Mouse (Mus musculus) CD8-positive naive resting alpha-beta T cell, adult 2 months (primary cell): ENCODE results near the gene Rnf150.

ENCODE experiments used
- DNase-seq, 2 experiments: peaks; one replicate each; pipeline ENCODE4 v3.0.0; 2022; ENCODE audit warnings: low read depth in 2 of 2, low spot score in 2 of 2

The Rnf150 gene

DNA sequence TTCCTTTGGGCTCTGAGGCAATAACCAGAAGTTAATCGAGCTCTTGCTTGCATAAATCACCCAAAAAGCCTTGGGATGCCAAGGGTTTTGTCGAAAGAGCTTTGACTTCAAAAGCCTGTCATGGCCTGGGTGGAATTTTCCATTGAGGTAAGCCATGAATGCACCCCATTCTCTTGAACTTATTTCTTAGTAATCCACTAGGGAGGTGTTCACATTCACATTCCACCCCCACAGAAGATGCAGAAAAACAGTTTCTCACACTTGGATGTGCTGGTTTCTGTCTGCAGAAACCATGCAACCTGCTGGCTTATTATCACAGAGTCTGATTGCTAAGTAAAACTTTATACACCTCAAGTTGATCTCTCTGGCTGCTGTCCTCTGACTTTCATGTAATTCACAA lies 148.1 kb downstream of the Rnf150 start:
- DNase-seq: no peak

DNA sequence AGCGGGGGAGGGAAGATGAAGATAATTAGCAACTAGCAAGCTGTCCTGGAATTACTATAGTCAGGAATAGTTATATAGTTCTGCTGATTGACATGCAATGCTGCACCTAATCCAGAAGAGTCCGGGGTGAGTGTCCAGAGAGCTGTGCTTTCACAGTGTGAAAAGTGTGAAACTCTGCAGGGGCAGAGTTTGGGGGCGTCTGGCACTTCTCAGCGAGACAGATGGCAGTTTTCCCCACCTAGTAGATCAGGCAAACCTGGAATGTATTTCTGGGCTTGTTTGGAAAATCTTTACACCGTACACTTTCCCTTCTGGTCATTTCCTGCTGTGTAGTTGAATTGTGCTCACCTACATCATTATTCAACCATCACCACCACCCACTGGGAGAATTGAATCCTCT lies 148.6 kb downstream of the Rnf150 start:
- no peak for DNase-seq

DNA sequence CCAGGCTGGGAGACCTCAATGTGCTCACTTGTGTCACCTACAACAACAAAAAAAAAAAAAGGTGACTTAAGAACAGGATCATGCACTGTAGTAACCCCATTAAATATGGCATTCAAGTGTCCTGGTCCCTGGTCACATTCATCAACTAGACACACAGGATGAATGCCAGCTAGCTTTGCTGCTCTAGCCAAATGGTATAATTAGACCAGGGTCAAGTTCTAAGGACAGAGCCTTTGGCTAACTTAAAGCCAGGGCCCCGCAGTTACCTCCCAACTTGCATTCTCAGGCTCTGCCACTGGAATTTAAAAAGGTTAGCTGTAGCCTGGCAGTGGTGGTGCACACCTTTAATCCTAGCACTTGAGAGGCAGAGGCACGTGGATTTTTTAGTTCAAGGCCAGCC lies 165.1 kb downstream of the Rnf150 start:
- no peak for DNase-seq

DNA sequence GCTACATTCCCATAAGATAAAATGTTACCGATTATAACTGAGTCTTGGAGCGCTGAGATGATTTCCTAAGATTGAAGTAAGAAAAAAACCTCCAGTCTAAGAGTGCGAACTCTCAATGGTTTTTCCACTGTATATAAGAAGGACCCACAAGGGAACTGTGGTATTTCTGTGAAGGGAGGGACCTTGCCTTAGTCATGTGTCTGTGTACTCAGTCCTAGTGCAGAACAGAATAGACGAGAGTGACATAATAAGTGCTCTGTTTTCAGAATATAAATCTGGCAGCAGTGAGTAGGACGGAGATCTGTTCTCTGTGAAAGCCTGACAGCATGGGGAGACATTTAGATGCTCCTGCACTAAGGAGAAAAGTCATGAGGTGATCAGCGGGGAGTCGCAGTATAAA lies 169.6 kb downstream of the Rnf150 start:
- DNase-seq: no peak

DNA sequence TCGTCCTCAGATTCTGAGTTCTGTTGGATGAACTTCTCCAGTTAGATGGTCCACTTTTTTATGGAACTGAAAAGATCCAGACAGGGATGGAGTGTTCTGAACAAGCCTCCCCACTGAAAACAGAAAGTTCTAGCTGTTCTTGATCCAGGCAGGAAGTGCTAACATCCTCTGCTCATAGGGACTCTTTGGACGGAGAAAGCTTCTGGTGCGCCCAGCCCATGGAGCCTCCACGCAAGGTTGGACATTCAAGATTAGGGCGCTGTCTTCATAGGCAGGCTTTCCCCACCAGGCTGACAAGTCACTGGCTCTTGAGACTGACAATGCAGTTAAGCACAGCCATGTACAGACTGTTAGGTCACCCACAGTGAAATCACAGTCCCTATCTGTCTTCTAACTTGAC lies 172.0 kb downstream of the Rnf150 start:
- no peak for DNase-seq

DNA sequence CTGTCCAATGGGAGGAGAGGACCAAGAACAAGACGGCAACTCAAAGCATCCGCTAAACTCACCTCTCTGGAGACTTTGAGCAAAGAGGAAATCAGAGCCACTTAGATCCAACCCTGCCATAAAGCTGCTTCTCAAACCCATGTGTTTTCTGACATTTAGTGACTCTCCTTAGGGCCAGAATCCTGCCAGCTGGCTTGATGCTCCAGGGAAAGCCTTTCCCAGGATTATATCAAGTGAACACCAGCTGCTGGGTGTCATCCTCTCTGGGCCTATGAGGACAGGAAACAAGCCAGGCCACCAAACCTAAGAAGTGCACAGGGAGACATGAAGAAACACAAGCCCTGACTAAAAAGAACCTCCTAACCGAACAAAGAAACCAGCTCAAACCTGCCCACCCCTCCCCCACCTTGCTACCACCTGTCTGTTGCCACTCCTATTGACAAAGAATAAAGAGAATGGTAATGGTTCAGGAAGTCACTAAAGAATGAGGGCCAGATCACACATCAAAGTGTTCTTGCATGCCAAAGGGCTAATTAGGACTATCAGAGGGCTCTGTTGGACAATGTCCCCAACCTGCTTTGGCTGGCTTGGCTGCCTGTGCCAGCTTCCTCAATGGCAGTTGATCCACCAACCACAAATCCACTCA lies 173.5 kb downstream of the Rnf150 start:
- no peak for DNase-seq

DNA sequence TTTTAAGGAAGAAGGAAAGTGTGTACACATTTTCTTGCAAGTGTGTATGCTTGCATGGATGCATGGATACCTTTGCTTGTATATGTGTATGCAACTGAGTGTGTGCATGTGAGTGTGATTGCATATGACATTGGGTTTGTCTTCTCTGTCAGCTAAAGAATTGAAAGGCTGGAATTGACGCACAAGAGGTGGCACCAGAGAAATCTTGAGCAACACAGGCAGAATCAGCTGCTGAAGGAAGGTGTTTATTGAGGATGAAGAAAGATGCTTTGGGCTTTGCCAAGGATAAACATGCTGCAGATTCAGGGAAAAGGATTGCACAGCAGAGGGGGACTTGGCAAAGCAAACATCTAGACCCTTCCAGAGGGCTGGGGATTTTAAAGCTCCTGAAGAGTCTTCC lies 174.2 kb downstream of the Rnf150 start:
- no peak for DNase-seq

DNA sequence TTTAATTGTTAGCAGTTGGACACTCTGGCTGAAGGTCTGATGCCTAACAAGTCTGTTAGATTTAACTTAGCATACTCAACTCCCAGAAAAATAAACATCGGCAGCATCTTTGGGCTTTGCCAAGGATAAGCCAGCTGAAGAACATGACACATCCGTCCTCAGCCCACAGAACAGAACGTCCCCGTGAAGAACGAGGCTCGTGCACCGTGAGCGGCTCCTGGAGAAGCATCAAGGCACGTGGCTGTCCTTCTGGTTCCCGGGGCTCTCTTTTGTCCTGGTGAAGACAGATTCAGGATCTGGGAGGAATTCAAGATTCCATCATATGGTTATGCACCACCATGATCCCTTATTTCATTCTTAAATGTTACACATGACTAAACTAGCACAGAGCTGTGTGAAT lies 175.4 kb downstream of the Rnf150 start:
- DNase-seq: no peak

DNA sequence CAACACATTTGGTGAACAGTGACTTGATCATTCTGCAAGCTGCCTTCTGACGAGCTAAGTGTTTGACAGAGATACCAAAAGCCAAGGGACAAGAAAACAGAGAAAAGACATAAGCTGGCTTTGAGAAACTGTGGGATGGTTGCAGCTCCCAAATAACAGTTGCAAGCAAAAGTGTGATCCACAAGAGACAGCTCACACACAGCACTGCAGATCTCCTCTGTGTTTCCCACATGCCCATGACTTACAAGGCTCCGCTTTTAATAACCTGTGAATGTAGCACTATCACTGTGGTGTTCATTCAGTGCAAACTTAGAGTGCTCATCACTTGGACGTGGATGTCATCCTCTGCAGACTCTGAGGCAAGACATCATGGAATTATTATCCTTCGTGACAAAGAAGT lies 178.3 kb downstream of the Rnf150 start:
- DNase-seq: no peak

DNA sequence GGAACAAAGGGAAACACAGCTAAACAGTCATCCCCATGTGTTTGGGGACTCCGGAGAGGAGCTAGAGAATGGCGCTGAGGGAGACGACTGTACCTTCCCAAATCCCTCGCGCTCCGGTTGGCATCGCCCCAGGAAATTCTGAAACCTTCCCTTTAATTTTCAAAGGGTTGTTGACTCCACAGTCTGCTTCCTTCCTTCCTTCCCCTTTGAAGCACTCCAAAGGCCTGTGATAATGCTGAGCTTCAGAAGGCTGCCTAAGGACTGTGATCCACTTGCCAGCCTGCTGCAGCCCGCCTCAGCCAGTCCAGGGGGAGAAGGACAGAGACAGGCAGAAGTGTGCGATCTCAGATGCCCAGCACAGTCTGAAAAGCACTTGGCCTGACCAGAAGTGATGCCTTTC lies 183.8 kb downstream of the Rnf150 start:
- DNase-seq: no peak

DNA sequence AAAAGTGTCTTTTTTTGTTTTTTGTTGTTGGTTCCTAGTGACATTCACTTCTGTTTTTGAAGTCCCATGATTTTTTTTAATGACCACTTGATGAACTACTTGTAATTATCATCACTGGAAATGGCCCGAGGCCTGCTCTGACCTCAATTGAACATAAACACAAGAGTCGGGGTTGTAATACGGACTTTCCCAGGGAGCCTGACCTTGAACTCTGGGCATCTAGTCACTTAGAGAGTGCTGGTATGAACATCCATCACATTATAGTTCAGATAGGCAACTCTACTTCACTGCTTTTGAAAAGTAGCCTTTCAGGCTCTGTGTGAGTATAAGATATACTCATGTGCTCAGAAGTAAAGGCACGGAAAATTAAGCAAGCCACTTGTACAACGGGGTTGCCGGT lies 185.4 kb downstream of the Rnf150 start:
- no peak for DNase-seq

DNA sequence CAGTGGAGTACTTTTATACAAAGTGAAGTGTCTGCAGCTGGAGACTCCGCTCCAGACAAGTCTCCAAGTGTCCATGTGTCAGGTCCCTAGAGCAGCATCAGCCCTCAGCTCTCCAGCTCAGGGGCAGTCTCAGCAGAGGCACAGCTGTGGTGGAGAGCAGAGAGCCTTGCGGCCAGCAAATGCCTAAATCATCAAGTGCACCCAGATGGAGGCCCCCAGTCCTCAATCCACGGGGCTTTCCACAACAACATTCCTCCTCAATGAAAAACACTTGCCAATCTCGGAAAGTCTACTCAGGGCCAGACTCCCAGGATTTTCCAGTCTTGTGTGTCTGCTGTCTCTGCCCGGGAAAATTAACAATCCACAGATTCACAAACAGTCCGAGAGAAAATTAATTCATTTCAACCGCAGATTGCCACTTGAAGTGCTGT lies 186.0 kb downstream of the Rnf150 start:
- no peak for DNase-seq

DNA sequence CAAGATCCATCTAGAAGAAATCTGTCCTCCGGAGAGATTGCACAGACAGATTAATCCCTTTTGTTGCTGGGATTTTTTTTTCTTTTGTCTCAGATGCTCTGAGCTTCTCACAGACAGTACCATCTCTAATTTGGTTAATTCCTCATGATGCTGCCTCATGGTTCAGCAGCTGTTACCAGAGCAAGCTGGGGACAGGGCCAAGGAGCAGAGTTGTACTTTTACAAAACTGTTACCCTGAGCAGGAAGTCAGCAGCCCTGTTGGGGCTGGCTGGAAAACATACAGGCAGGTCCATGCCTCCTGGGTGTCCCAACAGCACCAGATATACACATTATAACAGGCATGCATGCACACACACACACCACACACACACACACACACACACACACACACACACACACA lies 186.5 kb downstream of the Rnf150 start:
- DNase-seq: no peak

DNA sequence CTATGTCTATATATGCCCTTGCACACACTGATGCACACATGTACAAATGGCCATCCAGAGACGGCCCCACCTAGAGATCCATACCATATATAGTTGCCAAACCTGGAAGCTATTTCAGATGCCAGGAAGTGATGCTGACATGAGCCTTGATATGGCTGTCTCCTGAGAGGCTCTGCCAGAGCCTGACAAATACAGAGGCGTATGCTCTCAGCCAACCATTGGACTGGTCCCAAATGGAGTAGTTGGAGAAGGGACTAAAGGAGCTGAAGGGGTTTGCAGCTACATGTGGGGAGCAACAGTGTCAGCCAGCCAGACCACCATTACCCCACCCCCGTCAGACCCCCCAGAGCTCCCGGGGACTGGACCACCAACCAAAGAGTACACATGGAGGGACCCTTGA lies 189.7 kb downstream of the Rnf150 start:
- DNase-seq: no peak

DNA sequence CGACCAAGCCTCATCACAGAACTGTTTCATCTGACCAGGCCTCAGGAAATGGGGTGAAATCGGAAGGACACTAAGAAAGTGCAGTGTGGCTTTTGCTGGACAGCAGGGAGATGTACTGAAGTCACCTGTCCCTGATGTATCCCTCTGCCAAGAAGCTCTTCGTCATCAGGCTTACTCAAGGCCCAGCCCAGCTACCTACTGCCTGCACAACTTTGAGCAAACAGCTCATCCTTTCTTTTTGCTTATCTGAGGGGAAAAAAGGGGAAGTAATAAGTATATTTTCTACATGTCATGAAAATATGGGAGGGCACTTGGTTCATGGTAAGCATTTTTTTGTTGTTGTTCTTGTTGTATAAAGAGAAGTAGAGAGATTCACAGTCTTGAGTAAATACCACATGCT lies 191.6 kb downstream of the Rnf150 start:
- DNase-seq: no peak

DNA sequence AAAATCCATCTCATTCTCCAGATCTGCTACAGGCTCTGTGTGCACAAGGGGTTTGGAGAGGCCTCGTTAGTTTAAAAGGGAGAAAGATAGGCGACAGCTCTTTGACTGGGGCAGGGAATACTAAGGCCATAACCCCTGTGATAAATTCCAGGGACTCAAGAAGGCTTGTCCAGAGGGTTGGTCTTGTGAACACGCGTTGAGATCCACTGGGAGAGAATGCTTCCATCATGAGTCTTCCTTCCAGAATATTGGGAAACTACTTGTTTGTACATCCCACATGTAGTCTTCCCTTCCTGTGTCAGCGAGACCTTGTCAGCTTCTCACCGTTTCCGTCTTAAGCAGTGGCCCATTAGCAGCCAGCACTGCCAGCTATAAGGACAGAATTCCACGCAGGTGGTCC lies 195.8 kb downstream of the Rnf150 start:
- no peak for DNase-seq

DNA sequence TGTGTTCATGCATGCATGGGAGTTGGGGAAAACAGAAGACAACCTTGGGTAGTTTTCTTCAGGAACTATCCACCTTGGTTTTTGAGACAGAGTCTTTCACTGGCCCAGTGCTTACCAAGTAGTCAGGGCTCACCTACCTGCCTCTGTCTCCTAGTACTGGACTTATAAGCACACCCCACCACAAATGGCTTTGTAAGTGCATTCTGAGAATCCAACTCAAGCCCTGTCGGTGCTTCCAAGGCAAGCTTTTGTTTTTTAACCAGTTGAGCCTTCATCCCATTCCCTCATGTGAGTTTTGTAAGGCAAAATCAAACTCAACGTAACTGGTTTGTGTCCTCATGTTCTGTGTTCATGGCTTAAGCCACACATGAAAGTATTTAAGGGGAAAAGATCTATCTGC lies 196.9 kb downstream of the Rnf150 start:
- no peak for DNase-seq

DNA sequence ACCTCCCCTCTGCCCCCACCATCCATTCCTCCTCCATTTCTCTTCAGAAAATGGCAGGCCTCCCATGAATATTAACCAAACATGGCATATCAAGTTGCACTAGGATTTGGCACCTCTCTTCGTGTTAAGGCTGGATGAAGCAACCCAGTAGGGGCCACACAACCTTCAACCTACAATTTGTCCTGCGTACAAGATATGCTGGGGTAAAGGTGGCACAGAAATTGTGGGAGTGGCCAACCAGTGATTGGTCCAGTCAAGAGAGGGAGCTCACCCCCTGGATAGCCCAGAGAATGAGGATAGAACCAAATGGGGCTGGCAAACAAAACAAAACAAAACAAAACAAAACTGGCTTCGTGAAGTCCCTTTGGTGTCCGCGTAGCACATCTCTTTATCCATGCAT lies 198.1 kb downstream of the Rnf150 start:
- no peak for DNase-seq

DNA sequence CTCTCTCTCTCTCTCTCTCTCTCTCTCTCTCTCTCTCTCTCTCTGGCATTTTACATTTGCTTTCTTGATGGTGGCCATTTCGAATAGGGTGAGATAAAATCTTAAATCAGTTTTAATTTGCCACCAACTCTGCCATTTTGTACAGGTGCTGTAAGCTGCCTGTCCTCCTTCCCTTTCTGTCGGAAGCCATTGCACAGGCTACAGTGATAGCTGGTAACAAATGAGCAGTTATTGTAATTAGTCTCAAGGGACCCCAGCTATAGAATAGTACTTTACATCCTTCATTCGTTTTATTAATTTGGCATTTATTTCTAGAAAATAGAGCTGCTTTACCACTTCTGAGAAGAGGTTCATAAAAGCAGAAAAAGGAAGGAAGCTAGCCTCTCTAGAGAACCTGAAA lies 198.7 kb downstream of the Rnf150 start:
- DNase-seq: no peak

DNA sequence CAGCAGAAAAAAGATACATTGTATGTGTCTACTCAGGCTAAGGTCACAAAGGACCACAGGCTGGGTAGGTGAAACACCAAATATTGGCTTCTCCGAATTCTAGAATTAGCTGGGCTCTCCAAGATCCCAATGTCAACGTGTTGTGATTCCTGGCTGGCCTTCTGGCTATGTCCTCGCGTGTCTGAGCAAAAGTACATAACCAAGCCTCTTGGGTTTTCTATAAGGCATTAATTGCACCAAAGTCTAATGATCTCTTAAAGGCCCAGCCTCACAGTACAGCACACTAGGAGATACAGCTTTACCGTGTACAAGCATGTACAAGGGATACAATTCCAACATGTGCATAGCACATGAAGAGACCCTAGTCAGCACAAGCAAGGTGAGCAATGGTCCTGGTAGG lies 199.1 kb downstream of the Rnf150 start:
- no peak for DNase-seq

DNA sequence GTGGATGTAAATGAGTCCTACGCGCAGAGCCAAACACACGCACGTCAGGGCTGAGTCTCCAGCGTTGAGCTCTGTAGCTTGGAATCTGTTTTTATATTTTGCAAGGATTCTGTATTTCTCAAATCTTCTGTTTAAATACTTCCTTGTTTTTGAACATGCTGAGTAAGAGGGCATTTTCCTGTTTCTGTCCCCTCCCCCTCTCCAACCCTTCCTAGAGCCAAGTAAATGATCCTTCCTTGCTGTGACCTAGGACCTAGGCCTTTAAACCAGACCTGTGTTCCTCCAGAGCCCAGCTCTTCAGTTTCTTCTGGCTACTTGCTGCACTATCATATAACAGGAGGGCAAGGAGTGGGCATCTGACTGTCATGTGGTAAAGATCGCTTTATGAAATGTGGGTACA lies 200.9 kb downstream of the Rnf150 start:
- DNase-seq: no peak

DNA sequence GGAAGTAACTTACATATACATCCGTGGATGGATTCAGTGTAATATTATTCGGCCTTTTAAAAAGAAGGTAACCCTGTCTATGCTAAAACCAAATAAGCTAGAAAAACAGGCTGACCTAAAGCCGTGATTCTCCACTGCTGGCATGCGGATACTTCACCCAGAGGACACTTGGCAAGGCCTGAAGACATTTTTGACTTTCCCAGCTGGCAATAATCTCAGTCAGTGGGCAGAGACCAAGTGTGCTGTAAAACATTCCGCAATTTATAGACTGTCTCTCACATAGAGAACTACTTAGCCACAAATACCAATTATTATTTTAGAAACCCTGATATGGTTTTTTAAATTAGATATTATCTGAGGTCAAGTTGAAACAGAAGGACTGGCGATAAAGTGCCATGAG lies 202.9 kb downstream of the Rnf150 start:
- no peak for DNase-seq

DNA sequence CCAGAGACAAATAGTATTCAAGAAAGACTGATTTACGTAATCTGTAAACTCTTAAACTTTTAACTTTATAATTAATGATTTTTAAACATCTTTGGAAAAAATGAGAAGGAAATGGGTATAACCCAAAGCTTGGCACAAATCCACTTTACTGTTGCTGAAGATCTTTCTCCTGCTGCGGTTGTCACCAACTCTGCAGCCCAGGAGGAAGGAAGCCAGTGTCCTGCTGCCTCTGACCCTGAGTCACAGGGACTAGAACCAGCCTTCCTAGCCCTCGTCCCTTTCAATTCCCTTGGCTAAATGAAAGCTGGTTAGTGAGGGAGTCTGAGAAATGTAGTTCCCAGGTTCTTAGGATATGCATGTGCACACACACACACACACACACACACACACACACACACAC lies 203.7 kb downstream of the Rnf150 start:
- DNase-seq: no peak

DNA sequence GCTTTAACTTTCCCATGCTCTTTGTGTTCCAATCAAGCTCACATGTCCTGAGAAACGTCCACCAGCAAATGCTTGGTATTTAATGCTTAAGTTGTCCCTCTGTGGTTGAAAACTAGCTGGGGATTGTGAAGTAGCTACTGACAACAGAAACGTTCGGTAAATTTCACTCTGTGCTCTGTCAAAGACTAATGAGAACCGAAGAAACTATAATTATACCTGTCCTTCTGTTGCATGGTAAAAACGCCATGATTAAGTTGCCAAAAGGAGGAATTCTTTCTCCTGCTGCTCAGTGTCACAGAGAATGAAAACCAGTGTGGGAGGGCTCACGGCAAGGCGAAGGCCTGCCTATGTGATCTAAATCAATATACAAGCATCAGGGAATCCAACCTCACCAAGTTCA lies 204.8 kb downstream of the Rnf150 start:
- DNase-seq: no peak
